Mouse (Mus musculus) liver, adult 2 months (tissue): ENCODE results near the gene Olfr1135. TPM values are rescaled to one million over a fixed set of nuclear protein-coding genes. Genes with fewer than 3 reads are reported as not detected.

Source experiments
- DNase-seq: peaks from one replicate; pipeline ENCODE4 v3.0.0-alpha.2; 2011; ENCODE audit warnings: low read depth, low spot score; ENCODE audit errors: extremely low read depth
- H3K27ac ChIP-seq: fragments of 200-500 bp; replicated peaks from 2 replicates; pipeline ENCODE4 v1.5.1; 2012; ENCODE audit warnings: low read depth, mild to moderate bottlenecking, control low read depth, inconsistent platforms, low read length; ENCODE audit not compliant: insufficient read depth
- H3K27me3 ChIP-seq: fragments of 200-500 bp; 2 replicates; pipeline ENCODE4 v1.6.1; 2012; ENCODE audit warnings: mild to moderate bottlenecking, moderate library complexity, low read length, inconsistent platforms; ENCODE audit not compliant: control insufficient read depth, insufficient read depth
- H3K36me3 ChIP-seq: fragments of 200-500 bp; 2 replicates; pipeline ENCODE4 v1.6.1; 2012; ENCODE audit warnings: low read length, inconsistent platforms; ENCODE audit not compliant: control insufficient read depth, insufficient read depth
- H3K4me1 ChIP-seq: fragments of 200-500 bp; 2 replicates; pipeline ENCODE4 v1.6.1; 2011; ENCODE audit warnings: low read length; ENCODE audit not compliant: control insufficient read depth, insufficient read depth
- H3K4me3 ChIP-seq: fragments of 200-500 bp; 2 replicates; pipeline ENCODE4 v1.5.1; 2011; ENCODE audit warnings: low read depth, mild to moderate bottlenecking, control low read depth, low read length, moderate library complexity; ENCODE audit not compliant: insufficient read depth
- H3K79me2 ChIP-seq: fragments of 200-500 bp; 2 replicates; pipeline ENCODE4 v1.6.1; 2012; ENCODE audit warnings: inconsistent platforms, mild to moderate bottlenecking, low read length, moderate library complexity; ENCODE audit not compliant: control insufficient read depth, insufficient read depth
- H3K9ac ChIP-seq: fragments of 200-500 bp; 2 replicates; pipeline ENCODE4 v1.6.1; 2012; ENCODE audit warnings: low read depth, mild to moderate bottlenecking, control low read depth, inconsistent platforms, low read length
- CTCF ChIP-seq: fragments of 200-500 bp; IDR thresholded peaks from 2 replicates; pipeline ENCODE4 v1.5.1; 2011; ENCODE audit warnings: low read depth, low read length, control low read depth
- POLR2A ChIP-seq: fragments of 200-500 bp; IDR thresholded peaks from 2 replicates; pipeline ENCODE4 v1.6.1; 2011; ENCODE audit warnings: low read length, control low read depth; ENCODE audit not compliant: insufficient read depth; ENCODE audit errors: extremely low read depth
- WGBS: fragments of 180-500 bp; shearing (Covaris S2); methylation state at CpG from one replicate; pipeline ENCODE4 v1.1.7; 2018; 5-methylcytosine and 5-hydroxymethylcytosine counted together
- polyA plus RNA-seq: library from polyadenylated mRNA; depleted of rRNA; stranded (reverse); fragments of >200 nt; gene quantifications from 2 replicates; pipeline ENCODE4 v1.2.3, GENCODE M21; 2012; rRNA removed
- total RNA-seq: library from RNA; depleted of rRNA; stranded (reverse); fragments of >200 nt; gene quantifications from 2 replicates; pipeline ENCODE4 v1.2.3, GENCODE M21; 2014; rRNA removed

The Olfr1135 gene
- total and polyA plus RNA-seq, 2 experiments: not detected

GRCm38 (mm10) chr2:87637435-87637834, 36.0 kb downstream of the Olfr1135 start, which contains the start of gene Olfr1132:
Gene Olfr1132 (minus strand): TSS chr2:87637535.
- TF ChIP-seq POLR2A: no peak
- TF ChIP-seq CTCF: no peak
- no peak within 1 kb of the TSS for H3K9ac ChIP-seq
- no peak within 1 kb of the TSS for H3K4me3 ChIP-seq
- no peaks in the 10 kb centered on the region for H3K27me3 ChIP-seq
- no peaks in the 10 kb centered on the region for H3K4me1 ChIP-seq
- H3K27ac ChIP-seq: no peak within 1 kb of the TSS
- H3K36me3 ChIP-seq: no peaks in the 10 kb centered on the region
- no peaks in the 10 kb centered on the region for H3K79me2 ChIP-seq
- DNase-seq: no peak

- no peak within 1 kb of the TSS for H3K4me3 ChIP-seq
- DNase-seq: no peak
- no peaks in the 10 kb centered on the region for H3K4me1 ChIP-seq
- H3K36me3 ChIP-seq: no peaks in the 10 kb centered on the region
- H3K27me3 ChIP-seq: no peaks in the 10 kb centered on the region
- WGBS: 53% methylated on average over 3 of the region's 3 CpGs
- no peak within 1 kb of the TSS for H3K9ac ChIP-seq
- TF ChIP-seq CTCF: no peak
- no peak for TF ChIP-seq POLR2A
- H3K79me2 ChIP-seq: no peaks in the 10 kb centered on the region
- H3K27ac ChIP-seq: no peak within 1 kb of the TSS
Observed at GRCm38 (mm10) chr2:87626804-87627203, 46.7 kb downstream of the Olfr1135 start, which contains the start of gene Olfr1131. Gene Olfr1131 (plus strand): TSS chr2:87627104.

Other genes with a start within 250 kb of the Olfr1135 start
- gene Olfr1124, start 243.4 kb downstream of the Olfr1135 start, total RNA-seq: not detected in 2 replicates
- not detected in 2 replicates for gene Olfr1124, start 243.4 kb downstream of the Olfr1135 start, polyA plus RNA-seq
- gene Olfr1126, start 219.7 kb downstream of the Olfr1135 start, total RNA-seq: not detected in 2 replicates
- gene Olfr1126, start 219.7 kb downstream of the Olfr1135 start, polyA plus RNA-seq: not detected in 2 replicates
- not detected in 2 replicates for gene Pramel7, start 176.6 kb downstream of the Olfr1135 start, total RNA-seq
- not detected in 2 replicates for gene Pramel7, start 176.6 kb downstream of the Olfr1135 start, polyA plus RNA-seq
- gene Pramel6, start 167.1 kb downstream of the Olfr1135 start, total RNA-seq: not detected in 2 replicates
- not detected in 2 replicates for gene Pramel6, start 167.1 kb downstream of the Olfr1135 start, polyA plus RNA-seq
- not detected in 2 replicates for gene Olfr153, start 141.9 kb downstream of the Olfr1135 start, total RNA-seq
- not detected in 2 replicates for gene Olfr153, start 141.9 kb downstream of the Olfr1135 start, polyA plus RNA-seq
- not detected in 2 replicates for gene Olfr1128, start 128.1 kb downstream of the Olfr1135 start, total RNA-seq
- gene Olfr1128, start 128.1 kb downstream of the Olfr1135 start, polyA plus RNA-seq: not detected in 2 replicates
- gene Olfr1129, start 99.8 kb downstream of the Olfr1135 start, total RNA-seq: not detected in 2 replicates
- not detected in 2 replicates for gene Olfr1129, start 99.8 kb downstream of the Olfr1135 start, polyA plus RNA-seq
- gene Olfr1130, start 67.5 kb downstream of the Olfr1135 start, total RNA-seq: not detected in 2 replicates
- gene Olfr1130, start 67.5 kb downstream of the Olfr1135 start, polyA plus RNA-seq: not detected in 2 replicates
- gene Olfr1131, start 46.6 kb downstream of the Olfr1135 start, total RNA-seq: not detected in 2 replicates
- gene Olfr1131, start 46.6 kb downstream of the Olfr1135 start, polyA plus RNA-seq: not detected in 2 replicates
- gene Olfr1132, start 36.1 kb downstream of the Olfr1135 start, total RNA-seq: not detected in 2 replicates
- not detected in 2 replicates for gene Olfr1132, start 36.1 kb downstream of the Olfr1135 start, polyA plus RNA-seq
- not detected in 2 replicates for gene Olfr1133, start 26.3 kb downstream of the Olfr1135 start, total RNA-seq
- gene Olfr1133, start 26.3 kb downstream of the Olfr1135 start, polyA plus RNA-seq: not detected in 2 replicates
- not detected in 2 replicates for gene Olfr1134, start 15.2 kb downstream of the Olfr1135 start, total RNA-seq
- not detected in 2 replicates for gene Olfr1134, start 15.2 kb downstream of the Olfr1135 start, polyA plus RNA-seq
- gene Olfr1136, start 20.3 kb upstream of the Olfr1135 start, total RNA-seq: not detected in 2 replicates
- not detected in 2 replicates for gene Olfr1136, start 20.3 kb upstream of the Olfr1135 start, polyA plus RNA-seq
- gene Olfr1137, start 39.5 kb upstream of the Olfr1135 start, total RNA-seq: not detected in 2 replicates
- gene Olfr1137, start 39.5 kb upstream of the Olfr1135 start, polyA plus RNA-seq: not detected in 2 replicates
- gene Olfr1138, start 66.3 kb upstream of the Olfr1135 start, total RNA-seq: not detected in 2 replicates
- not detected in 2 replicates for gene Olfr1138, start 66.3 kb upstream of the Olfr1135 start, polyA plus RNA-seq
- not detected in 2 replicates for gene Olfr1140, start 70.1 kb upstream of the Olfr1135 start, total RNA-seq
- gene Olfr1140, start 70.1 kb upstream of the Olfr1135 start, polyA plus RNA-seq: not detected in 2 replicates
- not detected in 2 replicates for gene Olfr1141, start 80.3 kb upstream of the Olfr1135 start, total RNA-seq
- gene Olfr1141, start 80.3 kb upstream of the Olfr1135 start, polyA plus RNA-seq: not detected in 2 replicates
- not detected in 2 replicates for gene Olfr152, start 105.8 kb upstream of the Olfr1135 start, total RNA-seq
- gene Olfr152, start 105.8 kb upstream of the Olfr1135 start, polyA plus RNA-seq: not detected in 2 replicates
- not detected in 2 replicates for gene Olfr1143, start 126.9 kb upstream of the Olfr1135 start, total RNA-seq
- gene Olfr1143, start 126.9 kb upstream of the Olfr1135 start, polyA plus RNA-seq: not detected in 2 replicates
- gene Olfr1145, start 136.2 kb upstream of the Olfr1135 start, total RNA-seq: not detected in 2 replicates
- not detected in 2 replicates for gene Olfr1145, start 136.2 kb upstream of the Olfr1135 start, polyA plus RNA-seq
- not detected in 2 replicates for gene Olfr1148, start 156.9 kb upstream of the Olfr1135 start, total RNA-seq
- not detected in 2 replicates for gene Olfr1148, start 156.9 kb upstream of the Olfr1135 start, polyA plus RNA-seq
- gene Olfr1150-ps1, start 170.3 kb upstream of the Olfr1135 start, total RNA-seq: not detected in 2 replicates
- not detected in 2 replicates for gene Olfr1150-ps1, start 170.3 kb upstream of the Olfr1135 start, polyA plus RNA-seq
- gene Olfr1151, start 182.2 kb upstream of the Olfr1135 start, total RNA-seq: not detected in 2 replicates
- gene Olfr1151, start 182.2 kb upstream of the Olfr1135 start, polyA plus RNA-seq: not detected in 2 replicates
- not detected in 2 replicates for gene Olfr1152, start 192.8 kb upstream of the Olfr1135 start, total RNA-seq
- not detected in 2 replicates for gene Olfr1152, start 192.8 kb upstream of the Olfr1135 start, polyA plus RNA-seq
- not detected in 2 replicates for gene Olfr1153, start 221.3 kb upstream of the Olfr1135 start, total RNA-seq
- not detected in 2 replicates for gene Olfr1153, start 221.3 kb upstream of the Olfr1135 start, polyA plus RNA-seq
- not detected in 2 replicates for gene Olfr1154, start 231.5 kb upstream of the Olfr1135 start, total RNA-seq
- gene Olfr1154, start 231.5 kb upstream of the Olfr1135 start, polyA plus RNA-seq: not detected in 2 replicates